Mouse (Mus musculus) megakaryocyte-erythroid progenitor cell, adult 5-6 weeks (primary cell): ENCODE measurements around the gene Tm4sf5. TPM values are rescaled to one million over a fixed set of nuclear protein-coding genes. Genes with fewer than 3 reads are reported as not detected.

ENCODE experiments used
- ATAC-seq: replicated peaks from 2 replicates; pipeline ENCODE4 v1.8.0; 2016; ENCODE audit warnings: mild to moderate bottlenecking, inconsistent platforms; ENCODE audit not compliant: severe bottlenecking, poor library complexity, low FRiP score, low TSS enrichment
- total RNA-seq, 2 experiments: library from RNA; stranded (forward) in 1 of 2; stranded (reverse) in 1 of 2; fragments of 200-1000, 215-1000 nt in 1 of 2; fragments of >200 nt in 1 of 2; fragmentation: Nextera tagmentation in 1 of 2; gene quantifications; 2 replicates each; pipeline ENCODE4 v1.2.3; 2014 to 2017

Gene Tm4sf5
- total RNA-seq, 2 experiments from 2014 or later: not detected

GRCm38 (mm10) chr11:70539423-70539822 is 34.4 kb downstream of the Tm4sf5 start:
- ATAC-seq: no peak

- peak; percentile 95 for ATAC-seq
Observed at GRCm38 (mm10) chr11:70539877-70540587, 35.0 kb downstream of the Tm4sf5 start, which contains the start of gene Pld2. Gene Pld2 (plus strand): TSS chr11:70540064.

- ATAC-seq: no peak
Observed at GRCm38 (mm10) chr11:70540928-70541327, 35.9 kb downstream of the Tm4sf5 start.

- no peak for ATAC-seq
Observed at GRCm38 (mm10) chr11:70541415-70541814, 36.4 kb downstream of the Tm4sf5 start.

- no peak for ATAC-seq
Observed at GRCm38 (mm10) chr11:70544496-70544895, 39.5 kb downstream of the Tm4sf5 start.

- ATAC-seq: no peak
Observed at GRCm38 (mm10) chr11:70551526-70551925, 46.5 kb downstream of the Tm4sf5 start.

GRCm38 (mm10) chr11:70553940-70554339 is 48.9 kb downstream of the Tm4sf5 start:
- no peak for ATAC-seq

GRCm38 (mm10) chr11:70557545-70557944 is 52.5 kb downstream of the Tm4sf5 start:
- peak; percentile 62; the same call in 1 of the 2 replicates for ATAC-seq

Other genes with a start within 250 kb of the Tm4sf5 start
- gene Alox12, start 249.9 kb upstream of the Tm4sf5 start, total RNA-seq (2014; fragmentation: Nextera tagmentation): 0.48 TPM in 1 of 2 replicates, not detected in the other
- 0.11 and 0.42 TPM in 2 replicates for gene Alox12, start 249.9 kb upstream of the Tm4sf5 start, total RNA-seq (2017)
- gene Alox12e, start 182.6 kb upstream of the Tm4sf5 start, total RNA-seq (2014; fragmentation: Nextera tagmentation): not detected in 2 replicates
- gene Alox12e, start 182.6 kb upstream of the Tm4sf5 start, total RNA-seq (2017): not detected in 2 replicates
- not detected in 2 replicates for gene Alox15, start 153.2 kb upstream of the Tm4sf5 start, total RNA-seq (2014; fragmentation: Nextera tagmentation)
- not detected in 2 replicates for gene Alox15, start 153.2 kb upstream of the Tm4sf5 start, total RNA-seq (2017)
- gene Pelp1, start 95.2 kb upstream of the Tm4sf5 start, total RNA-seq (2014; fragmentation: Nextera tagmentation): 44.4 and 55.9 TPM in 2 replicates
- 10.0 and 12.9 TPM in 2 replicates for gene Pelp1, start 95.2 kb upstream of the Tm4sf5 start, total RNA-seq (2017)
- 41.8 and 43.2 TPM in 2 replicates for gene Arrb2, start 72.6 kb upstream of the Tm4sf5 start, total RNA-seq (2014; fragmentation: Nextera tagmentation)
- gene Arrb2, start 72.6 kb upstream of the Tm4sf5 start, total RNA-seq (2017): 21.7 and 32.6 TPM in 2 replicates
- 25.5 and 34.8 TPM in 2 replicates for gene Med11, start 53.3 kb upstream of the Tm4sf5 start, total RNA-seq (2014; fragmentation: Nextera tagmentation)
- 38.6 and 46.5 TPM in 2 replicates for gene Med11, start 53.3 kb upstream of the Tm4sf5 start, total RNA-seq (2017)
- gene Zmynd15, start 45.8 kb upstream of the Tm4sf5 start, total RNA-seq (2014; fragmentation: Nextera tagmentation): 0.30 and 0.94 TPM in 2 replicates
- gene Zmynd15, start 45.8 kb upstream of the Tm4sf5 start, total RNA-seq (2017): not detected in 2 replicates
- 0.99 TPM in 1 of 2 replicates, not detected in the other for gene Cxcl16, start 45.3 kb upstream of the Tm4sf5 start, total RNA-seq (2014; fragmentation: Nextera tagmentation)
- 0.08 TPM in 1 of 2 replicates, not detected in the other for gene Cxcl16, start 45.3 kb upstream of the Tm4sf5 start, total RNA-seq (2017)
- gene Vmo1, start 9.4 kb downstream of the Tm4sf5 start, total RNA-seq (2014; fragmentation: Nextera tagmentation): not detected in 2 replicates
- gene Vmo1, start 9.4 kb downstream of the Tm4sf5 start, total RNA-seq (2017): not detected in 2 replicates
- gene Gltpd2, start 14.0 kb downstream of the Tm4sf5 start, total RNA-seq (2014; fragmentation: Nextera tagmentation): not detected in 2 replicates
- not detected in 2 replicates for gene Gltpd2, start 14.0 kb downstream of the Tm4sf5 start, total RNA-seq (2017)
- 299 and 333 TPM in 2 replicates for gene Psmb6, start 20.1 kb downstream of the Tm4sf5 start, total RNA-seq (2014; fragmentation: Nextera tagmentation)
- 225 and 305 TPM in 2 replicates for gene Psmb6, start 20.1 kb downstream of the Tm4sf5 start, total RNA-seq (2017)
- not detected in 2 replicates for gene Gm40193, start 27.7 kb downstream of the Tm4sf5 start, total RNA-seq (2014; fragmentation: Nextera tagmentation)
- not detected in 2 replicates for gene Gm40193, start 27.7 kb downstream of the Tm4sf5 start, total RNA-seq (2017)
- not detected in 2 replicates for gene Pld2, start 34.8 kb downstream of the Tm4sf5 start, total RNA-seq (2014; fragmentation: Nextera tagmentation)
- 0.47 TPM in 1 of 2 replicates, not detected in the other for gene Pld2, start 34.8 kb downstream of the Tm4sf5 start, total RNA-seq (2017)
- gene Mink1, start 57.6 kb downstream of the Tm4sf5 start, total RNA-seq (2014; fragmentation: Nextera tagmentation): 44.7 and 61.0 TPM in 2 replicates
- gene Mink1, start 57.6 kb downstream of the Tm4sf5 start, total RNA-seq (2017): 18.2 and 19.8 TPM in 2 replicates
- gene 4930544D05Rik, start 110.6 kb downstream of the Tm4sf5 start, total RNA-seq (2014; fragmentation: Nextera tagmentation): not detected in 2 replicates
- gene 4930544D05Rik, start 110.6 kb downstream of the Tm4sf5 start, total RNA-seq (2017): not detected in 2 replicates
- gene Chrne, start 114.0 kb downstream of the Tm4sf5 start, total RNA-seq (2014; fragmentation: Nextera tagmentation): 3.0 TPM in 1 of 2 replicates, not detected in the other
- not detected in 2 replicates for gene Chrne, start 114.0 kb downstream of the Tm4sf5 start, total RNA-seq (2017)
- gene Gp1ba, start 133.9 kb downstream of the Tm4sf5 start, total RNA-seq (2014; fragmentation: Nextera tagmentation): 3.6 and 10.4 TPM in 2 replicates
- 0.50 and 0.85 TPM in 2 replicates for gene Gp1ba, start 133.9 kb downstream of the Tm4sf5 start, total RNA-seq (2017)
- 92.8 and 95.5 TPM in 2 replicates for gene Rnf167, start 142.0 kb downstream of the Tm4sf5 start, total RNA-seq (2014; fragmentation: Nextera tagmentation)
- gene Rnf167, start 142.0 kb downstream of the Tm4sf5 start, total RNA-seq (2017): 42.3 and 53.4 TPM in 2 replicates
- gene Slc25a11, start 142.2 kb downstream of the Tm4sf5 start, total RNA-seq (2014; fragmentation: Nextera tagmentation): 62.3 and 63.1 TPM in 2 replicates
- 33.1 and 36.2 TPM in 2 replicates for gene Slc25a11, start 142.2 kb downstream of the Tm4sf5 start, total RNA-seq (2017)
- 1,236 and 1,373 TPM in 2 replicates for gene Pfn1, start 149.4 kb downstream of the Tm4sf5 start, total RNA-seq (2014; fragmentation: Nextera tagmentation)
- 377 and 675 TPM in 2 replicates for gene Pfn1, start 149.4 kb downstream of the Tm4sf5 start, total RNA-seq (2017)
- gene Eno3, start 152.0 kb downstream of the Tm4sf5 start, total RNA-seq (2014; fragmentation: Nextera tagmentation): 16.7 and 33.7 TPM in 2 replicates
- gene Eno3, start 152.0 kb downstream of the Tm4sf5 start, total RNA-seq (2017): 8.4 and 16.5 TPM in 2 replicates
- 61.3 and 88.7 TPM in 2 replicates for gene Spag7, start 164.2 kb downstream of the Tm4sf5 start, total RNA-seq (2014; fragmentation: Nextera tagmentation)
- 59.9 and 60.5 TPM in 2 replicates for gene Spag7, start 164.2 kb downstream of the Tm4sf5 start, total RNA-seq (2017)
- 14.6 and 17.4 TPM in 2 replicates for gene Camta2, start 182.9 kb downstream of the Tm4sf5 start, total RNA-seq (2014; fragmentation: Nextera tagmentation)
- gene Camta2, start 182.9 kb downstream of the Tm4sf5 start, total RNA-seq (2017): 0.91 and 7.1 TPM in 2 replicates
- gene Inca1, start 194.9 kb downstream of the Tm4sf5 start, total RNA-seq (2014; fragmentation: Nextera tagmentation): 0.69 TPM in 1 of 2 replicates, not detected in the other
- 0.42 TPM in 1 of 2 replicates, not detected in the other for gene Inca1, start 194.9 kb downstream of the Tm4sf5 start, total RNA-seq (2017)
- gene Kif1c, start 195.3 kb downstream of the Tm4sf5 start, total RNA-seq (2014; fragmentation: Nextera tagmentation): 3.9 and 8.3 TPM in 2 replicates
- gene Kif1c, start 195.3 kb downstream of the Tm4sf5 start, total RNA-seq (2017): 5.4 and 13.2 TPM in 2 replicates